Mouse (Mus musculus): ENCODE results near the gene Txndc11. TPM values are rescaled to one million over a fixed set of nuclear protein-coding genes. Genes with fewer than 3 reads are reported as not detected.

Gene Txndc11
- polyA plus RNA-seq, 1 experiment from 2014 or later = 30.2 TPM

DNA sequence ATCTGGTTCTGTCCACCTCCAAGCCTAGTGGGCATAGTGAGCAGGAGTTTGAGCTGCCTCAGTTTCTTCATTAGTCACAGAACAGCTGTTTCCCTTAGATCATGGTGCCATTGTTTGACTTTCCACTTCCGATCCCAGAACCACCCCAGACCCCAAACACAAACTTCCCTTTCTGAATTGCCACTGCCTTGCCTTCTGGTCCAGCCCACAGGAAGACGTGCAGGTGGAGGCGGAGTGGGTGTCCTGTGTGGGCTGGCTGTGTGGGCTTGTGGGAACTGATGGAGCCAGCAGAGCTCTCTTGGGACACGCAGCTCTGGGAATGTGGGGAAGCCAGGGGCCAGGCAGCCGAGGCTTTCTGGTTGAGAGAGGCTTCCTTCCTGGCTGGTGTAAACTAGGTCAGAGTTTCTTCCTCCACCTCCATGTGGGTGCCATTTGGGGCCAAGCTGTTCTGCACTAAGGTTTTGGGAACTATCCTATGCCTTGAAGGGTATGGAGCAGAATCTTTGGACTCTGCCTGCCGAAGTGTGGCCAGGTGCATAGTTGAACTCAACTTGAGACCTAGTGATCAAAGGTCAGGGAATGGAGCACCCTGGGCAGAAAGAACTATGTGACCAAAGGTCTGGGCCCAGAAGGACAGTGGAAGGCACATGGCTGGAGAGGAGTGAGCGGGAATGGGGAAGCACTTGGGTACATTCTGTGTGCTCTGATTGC, 64.6 kb downstream of the Txndc11 start:
- ATAC-seq = no peak
- Histone ChIP-seq H3K4me2 (ENCODE audit: low read length) (0 out of 2 replicates have a peak overlapping the region, but pooled peaks have one; percentile 15), H3K27ac (ENCODE audit: low read length) (no peak overlapping the region)

DNA sequence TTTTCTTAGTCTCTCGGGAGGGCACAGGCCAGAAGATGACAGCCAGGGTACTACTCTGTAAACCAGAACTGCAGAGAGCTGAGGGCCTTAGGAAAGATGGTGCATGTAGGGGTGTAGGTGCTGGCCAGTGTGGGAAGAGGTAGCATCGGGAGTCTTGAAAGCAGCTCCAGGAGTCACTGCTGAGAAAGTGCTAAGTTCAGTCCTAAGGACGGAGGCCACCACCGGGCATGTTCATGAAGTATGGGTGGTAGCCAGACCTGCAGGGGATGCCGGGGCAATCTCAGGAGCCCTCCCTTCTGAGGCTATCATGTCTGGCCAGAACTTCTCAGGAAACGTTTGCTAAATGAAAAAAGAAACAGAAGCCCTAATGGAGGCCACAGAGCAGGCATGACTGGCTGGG, 65.2 kb downstream of the Txndc11 start:
- H3K9ac ChIP-seq (ENCODE audit: low read depth, low read length) = peak overlapping the region; percentile 17; the same call in 1 of the 2 replicates
- ATAC-seq = no peak
- H3K4me1 ChIP-seq (ENCODE audit: control insufficient read depth, insufficient read depth, low read length) = peaks cover 62% of the 10 kb centered on the region
- H3K4me3 ChIP-seq (ENCODE audit: low read depth, low read length) = no peak overlapping the region
- peak overlapping the region; percentile 73; the same call in 1 of the 2 replicates for H3K4me2 ChIP-seq (ENCODE audit: low read length)
- 75% methylated on average over 6 of the region's 6 CpGs for WGBS
- H3K9me3 ChIP-seq (replicated peaks; ENCODE audit: control insufficient read depth, low read length, poor library complexity, severe bottlenecking) = no peaks in the 10 kb centered on the region
- H3K27me3 ChIP-seq (ENCODE audit: control insufficient read depth, insufficient read depth, low read depth, low read length) = no peaks in the 10 kb centered on the region
- H3K36me3 ChIP-seq (ENCODE audit: control insufficient read depth, insufficient read depth, low read length) = peaks cover 16% of the 10 kb centered on the region
- no peak overlapping the region for H3K27ac ChIP-seq (ENCODE audit: low read length)

More for the DNA sequence above, 64.6 kb downstream of the Txndc11 start:
- Histone ChIP-seq H3K9me3 (replicated peaks; ENCODE audit: control insufficient read depth, low read length, poor library complexity, severe bottlenecking) (no peaks in the 10 kb centered on the region), H3K4me3 (ENCODE audit: low read depth, low read length) (no peak overlapping the region), H3K27me3 (ENCODE audit: control insufficient read depth, insufficient read depth, low read depth, low read length) (no peaks in the 10 kb centered on the region), H3K4me1 (ENCODE audit: control insufficient read depth, insufficient read depth, low read length) (peaks cover 62% of the 10 kb centered on the region), H3K9ac (ENCODE audit: low read depth, low read length) (no peak overlapping the region), H3K36me3 (ENCODE audit: control insufficient read depth, insufficient read depth, low read length) (peaks cover 19% of the 10 kb centered on the region)
- WGBS = 82% methylated on average over 7 of the region's 7 CpGs

GRCm38 (mm10) chr16:11068666-11069065, 65.8 kb downstream of the Txndc11 start:
- no peak for ATAC-seq
- Histone ChIP-seq H3K27me3 (ENCODE audit: control insufficient read depth, insufficient read depth, low read depth, low read length) (no peaks in the 10 kb centered on the region), H3K4me3 (ENCODE audit: low read depth, low read length) (no peak overlapping the region), H3K4me2 (ENCODE audit: low read length) (peak overlapping the region; percentile 73), H3K9ac (ENCODE audit: low read depth, low read length) (no peak overlapping the region), H3K27ac (ENCODE audit: low read length) (no peak overlapping the region), H3K36me3 (ENCODE audit: control insufficient read depth, insufficient read depth, low read length) (peaks cover 10% of the 10 kb centered on the region; the same call in 1 of the 2 replicates), H3K4me1 (ENCODE audit: control insufficient read depth, insufficient read depth, low read length) (peaks cover 60% of the 10 kb centered on the region), H3K9me3 (replicated peaks; ENCODE audit: control insufficient read depth, low read length, poor library complexity, severe bottlenecking) (no peaks in the 10 kb centered on the region)
- 94% methylated on average over 3 of the region's 3 CpGs for WGBS

DNA sequence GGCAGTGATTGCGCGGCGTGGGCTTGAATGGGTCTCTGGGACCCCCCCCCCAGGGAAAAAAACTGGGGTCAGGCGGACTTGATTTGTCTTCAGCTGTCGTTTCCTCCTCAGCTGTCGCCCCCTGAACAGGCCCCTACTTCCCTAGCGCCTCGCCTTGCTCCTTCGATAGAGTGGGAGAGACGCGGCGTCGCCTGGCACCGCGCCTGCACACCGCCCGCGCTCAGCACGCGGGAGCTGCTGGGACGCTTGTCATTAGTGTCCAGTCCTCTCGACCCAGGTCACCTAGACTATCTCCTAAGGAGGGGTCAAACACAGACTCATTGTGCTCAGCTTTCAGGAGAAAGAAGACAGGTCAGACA, 67.6 kb downstream of the Txndc11 start:
- 0% methylated on average over 19 of the region's 22 CpGs for WGBS
- Histone ChIP-seq H3K4me1 (ENCODE audit: control insufficient read depth, insufficient read depth, low read length) (peaks cover 44% of the 10 kb centered on the region), H3K4me3 (ENCODE audit: low read depth, low read length) (peak overlapping the region; percentile 76), H3K4me2 (ENCODE audit: low read length) (peak overlapping the region; percentile 73), H3K36me3 (ENCODE audit: control insufficient read depth, insufficient read depth, low read length) (no peaks in the 10 kb centered on the region), H3K27ac (ENCODE audit: low read length) (peak overlapping the region; percentile 97), H3K9ac (ENCODE audit: low read depth, low read length) (peak overlapping the region; percentile 96), H3K27me3 (ENCODE audit: control insufficient read depth, insufficient read depth, low read depth, low read length) (no peaks in the 10 kb centered on the region), H3K9me3 (replicated peaks; ENCODE audit: control insufficient read depth, low read length, poor library complexity, severe bottlenecking) (no peaks in the 10 kb centered on the region)
- peak; percentile 54 for ATAC-seq

DNA sequence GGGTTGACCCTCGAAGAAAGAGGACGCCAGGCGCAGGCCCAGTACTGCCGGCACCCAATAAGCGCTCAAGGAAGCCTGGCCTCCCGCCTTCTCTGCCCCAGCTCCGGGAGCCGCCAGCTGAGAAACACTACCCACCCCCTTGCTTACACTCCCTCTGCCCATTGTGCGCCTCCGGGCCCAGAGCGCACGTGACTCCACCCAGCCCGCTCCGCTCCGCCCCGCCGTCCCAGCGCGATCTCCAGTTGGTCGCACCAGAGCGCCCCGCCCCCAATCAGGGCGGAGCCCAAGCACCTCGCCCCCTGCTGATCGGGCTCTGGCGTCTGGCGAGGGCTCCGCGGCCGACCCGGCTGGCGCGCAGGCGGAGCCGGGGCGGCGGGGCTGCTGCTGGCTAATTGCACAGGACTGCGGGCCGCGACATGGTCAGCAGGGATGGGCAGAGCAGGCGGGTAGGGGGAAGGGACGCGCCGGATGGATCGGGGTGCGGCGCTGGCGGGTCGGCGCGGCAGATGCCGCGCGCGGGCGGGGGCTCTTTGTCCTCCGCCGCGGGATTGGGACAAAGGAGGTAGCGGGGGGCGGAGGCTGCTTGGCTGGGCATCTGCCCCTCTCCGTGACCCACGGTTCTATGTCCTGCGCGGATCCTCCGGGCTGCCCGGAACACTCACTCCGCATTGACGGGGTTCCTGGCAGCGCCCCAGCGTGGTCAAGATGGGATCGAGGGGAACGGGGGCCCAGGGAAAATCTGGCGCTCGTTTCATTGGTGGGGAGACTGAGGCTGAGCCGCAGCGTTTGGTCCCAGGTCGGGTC, 68.2 kb downstream of the Txndc11 start, which contains the start of gene Litaf:
TSS of gene Litaf (minus strand) at position 129 of the 804 bp plus-strand sequence.
- no peaks in the 10 kb centered on the region for H3K27me3 ChIP-seq (ENCODE audit: control insufficient read depth, insufficient read depth, low read depth, low read length)
- H3K4me3 ChIP-seq (ENCODE audit: low read depth, low read length) = peak within 1 kb of the TSS; percentile 76
- under 1% methylated on average over 72 of the region's 78 CpGs for WGBS
- H3K9ac ChIP-seq (ENCODE audit: low read depth, low read length) = peak within 1 kb of the TSS; percentile 96
- peak; percentile 98 for ATAC-seq
- peaks cover 42% of the 10 kb centered on the region for H3K4me1 ChIP-seq (ENCODE audit: control insufficient read depth, insufficient read depth, low read length)
- peak within 1 kb of the TSS; percentile 97 for H3K27ac ChIP-seq (ENCODE audit: low read length)
- H3K36me3 ChIP-seq (ENCODE audit: control insufficient read depth, insufficient read depth, low read length) = no peaks in the 10 kb centered on the region
- peak within 1 kb of the TSS; percentile 73 for H3K4me2 ChIP-seq (ENCODE audit: low read length)
- no peaks in the 10 kb centered on the region for H3K9me3 ChIP-seq (replicated peaks; ENCODE audit: control insufficient read depth, low read length, poor library complexity, severe bottlenecking)

- peak; percentile 26 for ATAC-seq
- peak overlapping the region; percentile 64 for H3K4me2 ChIP-seq (ENCODE audit: low read length)
- H3K9me3 ChIP-seq (replicated peaks; ENCODE audit: control insufficient read depth, low read length, poor library complexity, severe bottlenecking) = no peaks in the 10 kb centered on the region
- H3K9ac ChIP-seq (ENCODE audit: low read depth, low read length) = peak overlapping the region; percentile 60; the same call in 1 of the 2 replicates
- no peaks in the 10 kb centered on the region for H3K27me3 ChIP-seq (ENCODE audit: control insufficient read depth, insufficient read depth, low read depth, low read length)
- H3K4me3 ChIP-seq (ENCODE audit: low read depth, low read length) = peak overlapping the region; percentile 76
- H3K36me3 ChIP-seq (ENCODE audit: control insufficient read depth, insufficient read depth, low read length) = no peaks in the 10 kb centered on the region
- 48% methylated on average over 5 of the region's 5 CpGs for WGBS
- peak overlapping the region; percentile 97 for H3K27ac ChIP-seq (ENCODE audit: low read length)
- peaks cover 38% of the 10 kb centered on the region for H3K4me1 ChIP-seq (ENCODE audit: control insufficient read depth, insufficient read depth, low read length)
These were observed 69.0 kb downstream of the Txndc11 start for GRCm38 (mm10) chr16:11065431-11065830.

DNA sequence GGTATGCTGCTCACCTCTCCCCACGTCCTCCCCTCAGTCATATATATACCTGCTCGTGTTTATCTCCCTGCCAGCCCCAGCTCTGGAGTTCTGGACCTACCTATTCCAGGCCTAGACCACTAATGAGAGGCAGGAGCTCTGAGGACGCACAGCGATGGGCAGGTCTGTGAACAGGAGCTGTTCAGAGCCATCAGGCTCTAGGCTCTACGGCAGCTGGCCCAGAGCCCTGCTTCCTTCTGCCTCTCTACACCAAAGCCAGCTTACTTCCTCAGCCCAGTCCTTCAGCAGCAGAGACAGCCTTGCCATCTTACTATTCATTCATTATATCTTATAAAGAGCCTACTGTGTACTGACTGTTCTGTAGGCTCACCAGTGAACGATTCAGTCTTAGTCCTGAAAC, 69.7 kb downstream of the Txndc11 start:
- no peak for ATAC-seq
- WGBS = 89% methylated on average over 6 of the region's 6 CpGs
- Histone ChIP-seq H3K9ac (ENCODE audit: low read depth, low read length) (no peak overlapping the region), H3K36me3 (ENCODE audit: control insufficient read depth, insufficient read depth, low read length) (no peaks in the 10 kb centered on the region), H3K9me3 (replicated peaks; ENCODE audit: control insufficient read depth, low read length, poor library complexity, severe bottlenecking) (no peaks in the 10 kb centered on the region), H3K27me3 (ENCODE audit: control insufficient read depth, insufficient read depth, low read depth, low read length) (no peaks in the 10 kb centered on the region), H3K4me1 (ENCODE audit: control insufficient read depth, insufficient read depth, low read length) (peaks cover 32% of the 10 kb centered on the region), H3K27ac (ENCODE audit: low read length) (no peak overlapping the region), H3K4me3 (ENCODE audit: low read depth, low read length) (no peak overlapping the region), H3K4me2 (ENCODE audit: low read length) (no peak overlapping the region)

DNA sequence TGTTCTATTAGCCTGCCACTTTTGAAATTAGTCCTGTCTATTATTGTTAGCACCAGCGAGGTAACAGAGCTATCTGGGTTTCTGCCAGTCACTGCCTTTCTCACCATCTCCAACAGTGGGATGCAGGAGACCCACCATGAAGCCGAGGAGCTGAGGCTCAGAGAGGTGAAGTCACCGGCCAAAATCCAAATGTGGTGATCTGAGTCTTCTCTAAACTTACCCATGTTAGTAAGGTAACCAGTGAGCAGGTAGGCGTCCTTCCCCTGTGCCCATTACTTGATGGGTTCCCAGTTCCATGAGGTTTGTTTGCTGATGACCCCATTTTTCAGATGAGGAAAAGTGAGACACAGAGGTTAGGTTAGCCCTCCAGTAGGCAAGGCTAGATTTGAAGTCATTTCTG, 70.1 kb downstream of the Txndc11 start:
- no peaks in the 10 kb centered on the region for H3K9me3 ChIP-seq (replicated peaks; ENCODE audit: control insufficient read depth, low read length, poor library complexity, severe bottlenecking)
- peaks cover 28% of the 10 kb centered on the region for H3K4me1 ChIP-seq (ENCODE audit: control insufficient read depth, insufficient read depth, low read length)
- H3K27ac ChIP-seq (ENCODE audit: low read length) = no peak overlapping the region
- no peak for ATAC-seq
- H3K4me3 ChIP-seq (ENCODE audit: low read depth, low read length) = no peak overlapping the region
- no peak overlapping the region for H3K4me2 ChIP-seq (ENCODE audit: low read length)
- H3K9ac ChIP-seq (ENCODE audit: low read depth, low read length) = no peak overlapping the region
- WGBS = 86% methylated on average over 4 of the region's 4 CpGs
- no peaks in the 10 kb centered on the region for H3K27me3 ChIP-seq (ENCODE audit: control insufficient read depth, insufficient read depth, low read depth, low read length)
- H3K36me3 ChIP-seq (ENCODE audit: control insufficient read depth, insufficient read depth, low read length) = no peaks in the 10 kb centered on the region

All from midbrain, embryonic 16.5 days (tissue).